8 mouse cellular contexts compared by ENCODE assay signal in genomic region chr9:108491286-108491580, GRCm38 (mm10). TPM values are rescaled to one million over a fixed set of nuclear protein-coding genes. Genes with fewer than 3 reads are reported as not detected.
DNase-seq lines count a peak whose midpoint lies in the region; ATAC-seq and TF ChIP-seq lines count a peak whose summit lies in the region.

No protein-coding gene starts in this region.

- no peaks in the 10 kb centered on the region for H3K9me3 ChIP-seq in kidney, embryonic 14.5 days (ENCODE audit: control insufficient read depth, low read length)
- no peaks in the 10 kb centered on the region for H3K9me3 ChIP-seq in hindbrain, postnatal 0 days (ENCODE audit: low read length)
- H3K9me3 ChIP-seq in midbrain, embryonic 16.5 days (replicated peaks; ENCODE audit: control insufficient read depth, low read length, poor library complexity, severe bottlenecking) = no peaks in the 10 kb centered on the region

- ATAC-seq in kidney, embryonic 14.5 days (ENCODE audit: low FRiP score, low TSS enrichment) = no peak
- no peak for ATAC-seq in hindbrain, postnatal 0 days
- ATAC-seq in midbrain, embryonic 16.5 days = 0 out of 2 replicates have a peak, but pooled peaks have one; percentile 0
- no peak for ATAC-seq in CD4-positive, CD25-positive, alpha-beta regulatory T cell, adult 4 months

- TF ChIP-seq CTCF in hindbrain, postnatal 0 days (IDR thresholded peaks at IDR 0.05; ENCODE audit: low read depth) = no peak

- H3K4me2 ChIP-seq in kidney, embryonic 14.5 days (replicated peaks; ENCODE audit: low read depth, low read length) = peak overlapping the region; percentile 86
- peak overlapping the region; percentile 76 for H3K4me2 ChIP-seq in hindbrain, postnatal 0 days (ENCODE audit: low read depth, low read length)
- peak overlapping the region; percentile 92 for H3K4me2 ChIP-seq in midbrain, embryonic 16.5 days (ENCODE audit: low read length)

- peaks cover 77% of the 10 kb centered on the region for H3K36me3 ChIP-seq in kidney, embryonic 14.5 days (ENCODE audit: control insufficient read depth, insufficient read depth, low read length)
- peaks cover 36% of the 10 kb centered on the region for H3K36me3 ChIP-seq in hindbrain, postnatal 0 days (ENCODE audit: insufficient read depth, low read length)
- H3K36me3 ChIP-seq in midbrain, embryonic 16.5 days (ENCODE audit: control insufficient read depth, insufficient read depth, low read length) = peaks cover 30% of the 10 kb centered on the region

- peak overlapping the region; percentile 97 for H3K9ac ChIP-seq in kidney, embryonic 14.5 days (ENCODE audit: low read depth, low read length)
- H3K9ac ChIP-seq in hindbrain, postnatal 0 days (replicated peaks; ENCODE audit: low read length) = peak overlapping the region; percentile 96
- peak overlapping the region; percentile 94 for H3K9ac ChIP-seq in midbrain, embryonic 16.5 days (ENCODE audit: low read depth, low read length)

- H3K4me1 ChIP-seq in kidney, embryonic 14.5 days (ENCODE audit: control insufficient read depth, insufficient read depth, low read length) = peaks cover 11% of the 10 kb centered on the region
- H3K4me1 ChIP-seq in brown adipose tissue, adult 24 weeks (ENCODE audit: control insufficient read depth, insufficient read depth, insufficient read length, low read length) = peaks cover 13% of the 10 kb centered on the region
- H3K4me1 ChIP-seq in hindbrain, postnatal 0 days (ENCODE audit: insufficient read depth, low read length) = peaks cover 16% of the 10 kb centered on the region
- peaks cover 18% of the 10 kb centered on the region for H3K4me1 ChIP-seq in midbrain, embryonic 16.5 days (ENCODE audit: control insufficient read depth, insufficient read depth, low read length)

- peak overlapping the region; percentile 97 for H3K27ac ChIP-seq in kidney, embryonic 14.5 days (ENCODE audit: low read depth, low read length)
- peak overlapping the region; percentile 90 for H3K27ac ChIP-seq in brown adipose tissue, adult 24 weeks (replicated peaks; ENCODE audit: low read depth, low read length)
- peak overlapping the region; percentile 97 for H3K27ac ChIP-seq in hindbrain, postnatal 0 days
- H3K27ac ChIP-seq in midbrain, embryonic 16.5 days (ENCODE audit: low read length) = peak overlapping the region; percentile 96

- WGBS in kidney, embryonic 14.5 days = 5% methylated on average over 12 of the region's 12 CpGs
- 8% methylated on average over 12 of the region's 12 CpGs for WGBS in hindbrain, postnatal 0 days
- whole genome bisulfite sequencing in midbrain, embryonic 16.5 days = 9% methylated on average over 12 of the region's 12 CpGs

- peak overlapping the region; percentile 98 for H3K4me3 ChIP-seq in kidney, embryonic 14.5 days (ENCODE audit: low read length)
- H3K4me3 ChIP-seq in brown adipose tissue, adult 24 weeks (ENCODE audit: insufficient read depth, low read depth, low read length) = peak overlapping the region; percentile 89
- H3K4me3 ChIP-seq in hindbrain, postnatal 0 days (ENCODE audit: low read length) = peak overlapping the region; percentile 95
- H3K4me3 ChIP-seq in midbrain, embryonic 16.5 days (ENCODE audit: low read depth, low read length) = peak overlapping the region; percentile 95

- DNase-seq in kidney, adult 11 months = no peak
- no peak for DNase-seq in hindbrain, postnatal 0 days (ENCODE audit: low spot score)
- DNase-seq in adrenal gland, postnatal 14 days = no peak
- DNase-seq in frontal cortex, adult 2 months (ENCODE audit: extremely low spot score in 1 of 2, low spot score in 1 of 2) = no peak

- H3K27me3 ChIP-seq in kidney, embryonic 14.5 days (ENCODE audit: control insufficient read depth, insufficient read depth, low read length) = no peaks in the 10 kb centered on the region
- no peaks in the 10 kb centered on the region for H3K27me3 ChIP-seq in hindbrain, postnatal 0 days (ENCODE audit: insufficient read depth, low read length)
- H3K27me3 ChIP-seq in midbrain, embryonic 16.5 days (ENCODE audit: control insufficient read depth, insufficient read depth, low read depth, low read length) = no peaks in the 10 kb centered on the region

RNA-seq across cellular contexts. Expression of gene Usp19, which starts 0.8 kb away (rescaled TPM):
- polyA plus RNA-seq in kidney, embryonic 14.5 days (2014; fragmentation: Nextera tagmentation; extraction: Ambion mirVana) = 45.4 and 69.4 TPM in 2 replicates
- 35.9 and 48.5 TPM in 2 replicates for polyA plus RNA-seq in brown adipose tissue, adult 24 weeks (2012; ENCODE audit: insufficient read depth, insufficient read length, missing spikeins)
- total RNA-seq in hindbrain, postnatal 0 days (2014; rRNA removed) = 87.6 and 104 TPM in 2 replicates
- polyA plus RNA-seq in hindbrain, postnatal 0 days (2015; fragmentation: Nextera tagmentation; extraction: Ambion mirVana) = 51.6 and 52.0 TPM in 2 replicates
- 68.6 and 71.5 TPM in 2 replicates for polyA plus RNA-seq in midbrain, embryonic 16.5 days (2015; fragmentation: Nextera tagmentation; extraction: Ambion mirVana)
- total RNA-seq in adrenal gland, postnatal 14 days (2021) = 163 and 175 TPM in 2 replicates
- polyA plus RNA-seq in frontal cortex, adult 2 months (2012; rRNA removed) = 172 TPM in 2 replicates
- polyA plus RNA-seq in CD4-positive, CD25-positive, alpha-beta regulatory T cell, adult 4 months (2017; shearing (Covaris generic)) = 10 to 100 TPM; 15.1 to 16.6 TPM

RNA-seq across cellular contexts. Expression of gene Lamb2, which starts 11.7 kb away (rescaled TPM):
- 21.5 and 31.9 TPM in 2 replicates for polyA plus RNA-seq in kidney, embryonic 14.5 days (2014; fragmentation: Nextera tagmentation; extraction: Ambion mirVana)
- 19.1 and 38.4 TPM in 2 replicates for polyA plus RNA-seq in brown adipose tissue, adult 24 weeks (2012; ENCODE audit: insufficient read depth, insufficient read length, missing spikeins)
- total RNA-seq in hindbrain, postnatal 0 days (2014; rRNA removed) = 77.5 and 99.8 TPM in 2 replicates
- polyA plus RNA-seq in hindbrain, postnatal 0 days (2015; fragmentation: Nextera tagmentation; extraction: Ambion mirVana) = 16.0 and 18.6 TPM in 2 replicates
- polyA plus RNA-seq in midbrain, embryonic 16.5 days (2015; fragmentation: Nextera tagmentation; extraction: Ambion mirVana) = 18.6 and 19.3 TPM in 2 replicates
- total RNA-seq in adrenal gland, postnatal 14 days (2021) = 121 and 124 TPM in 2 replicates
- 36.6 and 38.1 TPM in 2 replicates for polyA plus RNA-seq in frontal cortex, adult 2 months (2012; rRNA removed)
- polyA plus RNA-seq in CD4-positive, CD25-positive, alpha-beta regulatory T cell, adult 4 months (2017; shearing (Covaris generic)) = under 1 TPM; 0.10 to 0.13 TPM

RNA-seq across cellular contexts. Expression of gene Qars, which starts 16.3 kb away (rescaled TPM):
- 99.1 and 117 TPM in 2 replicates for polyA plus RNA-seq in kidney, embryonic 14.5 days (2014; fragmentation: Nextera tagmentation; extraction: Ambion mirVana)
- 85.0 and 107 TPM in 2 replicates for polyA plus RNA-seq in brown adipose tissue, adult 24 weeks (2012; ENCODE audit: insufficient read depth, insufficient read length, missing spikeins)
- 153 and 175 TPM in 2 replicates for total RNA-seq in hindbrain, postnatal 0 days (2014; rRNA removed)
- polyA plus RNA-seq in hindbrain, postnatal 0 days (2015; fragmentation: Nextera tagmentation; extraction: Ambion mirVana) = 55.2 and 58.3 TPM in 2 replicates
- polyA plus RNA-seq in midbrain, embryonic 16.5 days (2015; fragmentation: Nextera tagmentation; extraction: Ambion mirVana) = 56.6 and 68.2 TPM in 2 replicates
- total RNA-seq in adrenal gland, postnatal 14 days (2021) = 179 and 190 TPM in 2 replicates
- polyA plus RNA-seq in frontal cortex, adult 2 months (2012; rRNA removed) = 123 and 126 TPM in 2 replicates
- polyA plus RNA-seq in CD4-positive, CD25-positive, alpha-beta regulatory T cell, adult 4 months (2017; shearing (Covaris generic)) = 100 to 1,000 TPM; 132 to 223 TPM

RNA-seq across cellular contexts. Expression of gene Qrich1, which starts 25.4 kb away (rescaled TPM):
- 91.0 and 139 TPM in 2 replicates for polyA plus RNA-seq in kidney, embryonic 14.5 days (2014; fragmentation: Nextera tagmentation; extraction: Ambion mirVana)
- polyA plus RNA-seq in brown adipose tissue, adult 24 weeks (2012; ENCODE audit: insufficient read depth, insufficient read length, missing spikeins) = 40.9 and 45.7 TPM in 2 replicates
- 226 and 252 TPM in 2 replicates for total RNA-seq in hindbrain, postnatal 0 days (2014; rRNA removed)
- polyA plus RNA-seq in hindbrain, postnatal 0 days (2015; fragmentation: Nextera tagmentation; extraction: Ambion mirVana) = 98.1 and 98.7 TPM in 2 replicates
- 119 and 132 TPM in 2 replicates for polyA plus RNA-seq in midbrain, embryonic 16.5 days (2015; fragmentation: Nextera tagmentation; extraction: Ambion mirVana)
- 114 and 125 TPM in 2 replicates for total RNA-seq in adrenal gland, postnatal 14 days (2021)
- polyA plus RNA-seq in frontal cortex, adult 2 months (2012; rRNA removed) = 98.2 and 129 TPM in 2 replicates
- 10 to 100 TPM; 77.2 to 91.3 TPM for polyA plus RNA-seq in CD4-positive, CD25-positive, alpha-beta regulatory T cell, adult 4 months (2017; shearing (Covaris generic))

RNA-seq across cellular contexts. Expression of gene Klhdc8b, which starts 29.9 kb away (rescaled TPM):
- 21.6 and 22.9 TPM in 2 replicates for polyA plus RNA-seq in kidney, embryonic 14.5 days (2014; fragmentation: Nextera tagmentation; extraction: Ambion mirVana)
- 4.4 and 6.9 TPM in 2 replicates for polyA plus RNA-seq in brown adipose tissue, adult 24 weeks (2012; ENCODE audit: insufficient read depth, insufficient read length, missing spikeins)
- total RNA-seq in hindbrain, postnatal 0 days (2014; rRNA removed) = 62.6 and 72.8 TPM in 2 replicates
- 44.9 and 46.5 TPM in 2 replicates for polyA plus RNA-seq in hindbrain, postnatal 0 days (2015; fragmentation: Nextera tagmentation; extraction: Ambion mirVana)
- 72.6 and 81.0 TPM in 2 replicates for polyA plus RNA-seq in midbrain, embryonic 16.5 days (2015; fragmentation: Nextera tagmentation; extraction: Ambion mirVana)
- total RNA-seq in adrenal gland, postnatal 14 days (2021) = 29.7 and 30.9 TPM in 2 replicates
- polyA plus RNA-seq in frontal cortex, adult 2 months (2012; rRNA removed) = 62.5 and 63.7 TPM in 2 replicates
- polyA plus RNA-seq in CD4-positive, CD25-positive, alpha-beta regulatory T cell, adult 4 months (2017; shearing (Covaris generic)) = 1 to 10 TPM; 1.6 to 2.2 TPM

Comparison
In these comparisons a context has a peak if more than half of its experiments do, and no peak if none do; other contexts are left out.
1. RNA of gene Lamb2, which starts 11.7 kb away (polyA plus RNA-seq): 36.6 to 38.1 TPM in frontal cortex, adult 2 months, 21.5 to 31.9 TPM in kidney, embryonic 14.5 days, 18.6 to 19.3 TPM in midbrain, embryonic 16.5 days, 19.1 to 38.4 TPM in brown adipose tissue, adult 24 weeks and 16.0 to 18.6 TPM in hindbrain, postnatal 0 days; 0.10 to 0.13 TPM in CD4-positive, CD25-positive, alpha-beta regulatory T cell, adult 4 months; every median in the first group is over 10 times any median in the second.
2. Peak in every context shown above with its lines, with median percentiles within 50 percentile points of each other: H3K27ac ChIP-seq, H3K4me2 ChIP-seq, H3K4me3 ChIP-seq and H3K9ac ChIP-seq.